Mouse (Mus musculus): ENCODE measurements around the gene Dlgap4.

The Dlgap4 gene

DNA sequence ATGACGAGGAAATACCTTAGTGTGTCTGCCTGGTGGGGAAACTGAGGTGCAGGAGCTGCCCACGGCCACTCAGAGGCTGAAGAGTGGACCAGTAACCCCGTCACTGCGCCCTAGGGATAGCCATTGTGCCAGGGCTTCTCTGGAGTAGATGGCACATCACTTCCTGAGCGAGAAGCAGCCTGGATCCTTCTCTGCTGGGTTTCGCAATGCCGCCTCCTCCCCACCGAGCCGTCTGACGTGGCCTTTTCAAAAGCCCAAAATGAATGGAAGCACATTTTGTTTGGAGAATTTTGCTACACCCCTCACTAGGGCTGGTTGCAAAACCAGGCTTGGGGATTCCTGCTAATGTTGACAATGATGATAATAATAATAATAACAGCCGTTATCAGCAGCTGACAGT is 4.0 kb downstream of the Dlgap4 start:
- no peak for DNase-seq (ENCODE audit: low spot score in 2 of 2)

GRCm38 (mm10) chr2:156620874-156621273 is 7.4 kb downstream of the Dlgap4 start:
- no peak for DNase-seq (ENCODE audit: low spot score in 2 of 2)

GRCm38 (mm10) chr2:156621449-156621848 is 7.9 kb downstream of the Dlgap4 start:
- no peak for DNase-seq (ENCODE audit: low spot score in 2 of 2)

DNA sequence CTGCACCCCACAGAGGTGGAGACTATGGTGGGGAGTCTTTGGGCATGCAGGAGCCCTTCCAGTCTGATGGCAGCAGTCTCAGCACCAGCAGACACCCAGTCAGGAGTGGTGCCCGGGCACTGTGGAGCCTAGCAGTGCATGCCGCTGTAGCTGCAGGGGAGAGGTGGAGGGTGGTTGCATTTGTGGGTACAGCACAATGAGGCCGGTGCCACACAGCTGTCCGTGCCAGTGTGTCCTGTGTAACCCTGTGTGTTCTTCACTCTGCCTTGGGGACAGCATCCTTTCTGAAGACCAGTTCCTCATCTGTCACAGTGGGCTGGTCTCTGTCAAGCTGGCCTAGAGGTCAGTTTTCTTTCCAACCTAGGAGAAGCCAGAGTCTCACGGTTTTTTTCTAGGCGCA is 8.7 kb downstream of the Dlgap4 start:
- DNase-seq (ENCODE audit: low spot score in 2 of 2), result no peak

GRCm38 (mm10) chr2:156623246-156623645 is 9.7 kb downstream of the Dlgap4 start:
- no peak for DNase-seq (ENCODE audit: low spot score in 2 of 2)

DNA sequence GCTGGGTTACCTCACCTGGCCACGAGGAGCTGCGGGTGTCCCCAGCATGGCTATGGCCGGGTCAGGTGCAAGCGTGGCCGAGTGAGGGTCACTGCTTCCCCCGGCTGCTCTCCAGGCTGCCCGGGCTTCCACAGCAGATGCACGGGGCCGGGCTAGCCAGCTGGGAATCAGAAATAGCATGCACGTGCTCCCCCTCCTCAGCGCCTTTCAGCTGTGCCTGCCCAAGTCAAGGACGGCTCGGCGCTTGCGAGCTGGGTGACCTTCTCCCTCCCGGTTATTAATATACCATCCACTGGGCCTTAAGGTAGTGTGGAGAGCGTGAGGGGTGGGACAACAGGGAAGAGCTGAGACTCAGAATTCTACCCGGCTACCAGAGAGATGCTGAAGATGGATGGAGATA is 11.8 kb downstream of the Dlgap4 start:
- no peak for DNase-seq (ENCODE audit: low spot score in 2 of 2)

DNA sequence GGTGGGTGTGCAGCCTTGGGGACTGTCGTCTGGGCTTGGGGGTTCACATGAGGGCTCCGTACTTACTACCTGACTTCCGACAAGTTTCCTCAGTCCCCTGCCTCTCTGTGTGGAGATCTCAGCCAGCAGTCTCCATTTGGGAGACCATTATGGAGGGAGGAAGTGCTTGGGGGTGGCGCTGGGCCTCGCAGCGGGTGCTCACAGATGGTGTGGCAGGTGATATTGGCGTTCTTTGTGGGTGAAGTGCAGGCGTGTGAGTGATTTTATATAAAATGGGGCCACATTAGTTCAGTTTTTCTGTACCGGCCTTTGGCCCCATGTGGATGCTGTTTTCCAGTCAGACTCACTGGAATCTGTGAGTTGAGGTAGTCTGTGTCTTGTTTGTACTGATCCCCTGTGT is 12.6 kb downstream of the Dlgap4 start:
- no peak for DNase-seq (ENCODE audit: low spot score in 2 of 2)

GRCm38 (mm10) chr2:156626544-156626943 is 13.0 kb downstream of the Dlgap4 start:
- no peak for DNase-seq (ENCODE audit: low spot score in 2 of 2)

DNA sequence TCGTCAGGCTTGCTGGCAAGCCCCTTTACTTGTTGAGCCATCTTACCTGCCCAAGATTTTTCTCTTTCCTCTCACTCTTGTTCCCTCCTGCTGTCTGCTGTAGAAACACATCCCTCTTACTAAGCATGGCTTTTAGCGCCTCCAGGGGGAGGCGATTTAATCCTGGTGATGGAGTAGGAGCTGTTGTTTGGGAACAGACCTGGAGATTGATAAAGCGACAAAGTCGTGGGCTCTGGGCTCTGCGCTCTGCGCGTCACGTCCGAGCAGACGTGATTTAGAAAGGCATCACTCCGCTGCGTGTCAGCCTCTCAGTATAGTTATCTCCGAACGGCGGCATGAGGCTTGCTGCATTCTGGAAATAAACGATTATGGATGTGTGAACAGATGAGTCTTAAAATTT is 14.4 kb downstream of the Dlgap4 start:
- DNase-seq (ENCODE audit: low spot score in 2 of 2), result no peak

- DNase-seq (ENCODE audit: low spot score in 2 of 2), result no peak
Observed at GRCm38 (mm10) chr2:156630288-156630687, 16.8 kb downstream of the Dlgap4 start.

- no peak for DNase-seq (ENCODE audit: low spot score in 2 of 2)
Observed at GRCm38 (mm10) chr2:156632721-156633120, 19.2 kb downstream of the Dlgap4 start.

GRCm38 (mm10) chr2:156635091-156635490 is 21.6 kb downstream of the Dlgap4 start:
- no peak for DNase-seq (ENCODE audit: low spot score in 2 of 2)

DNA sequence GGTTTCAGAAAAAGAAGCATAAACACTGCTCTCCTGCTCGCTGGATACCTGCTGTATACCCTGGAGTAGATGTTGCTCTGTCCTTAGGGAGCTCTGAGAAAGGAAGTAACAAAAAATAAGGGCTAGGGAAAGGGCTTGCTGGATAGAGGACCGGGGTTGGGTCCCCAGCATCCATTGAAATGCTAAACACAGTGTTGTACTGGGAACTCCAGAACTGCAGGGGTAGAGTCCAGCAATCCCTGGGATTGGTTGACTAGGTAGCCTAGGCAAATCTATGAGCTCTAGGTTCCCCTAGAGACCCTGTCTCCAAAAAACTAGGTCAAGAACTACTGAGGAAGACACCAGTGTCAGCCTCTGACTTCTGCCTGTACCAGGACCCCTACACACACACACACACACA is 27.6 kb downstream of the Dlgap4 start:
- DNase-seq (ENCODE audit: low spot score in 2 of 2), result no peak

DNA sequence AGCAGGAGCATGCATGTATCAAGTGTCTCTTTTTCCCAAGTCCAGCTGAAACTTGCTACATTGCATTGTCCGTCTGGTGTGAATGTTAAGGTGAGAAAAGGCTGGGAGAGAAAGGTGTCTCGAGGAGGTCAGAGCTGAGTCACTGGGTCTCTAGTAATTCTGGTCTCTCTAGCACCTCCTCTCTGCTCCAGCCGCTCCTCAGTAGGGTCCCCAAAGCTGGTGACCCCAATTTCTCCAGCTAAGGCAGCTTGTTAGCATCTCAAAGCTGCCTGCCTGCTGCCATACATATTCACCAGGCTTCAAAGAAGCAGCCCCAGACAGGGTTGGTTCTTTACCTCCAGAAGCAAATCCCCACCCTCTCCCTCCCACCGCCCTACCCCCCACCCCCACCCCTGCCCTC is 29.4 kb downstream of the Dlgap4 start:
- DNase-seq (ENCODE audit: low spot score in 2 of 2), result no peak

GRCm38 (mm10) chr2:156643406-156643805 is 29.9 kb downstream of the Dlgap4 start:
- no peak for DNase-seq (ENCODE audit: low spot score in 2 of 2)

DNA sequence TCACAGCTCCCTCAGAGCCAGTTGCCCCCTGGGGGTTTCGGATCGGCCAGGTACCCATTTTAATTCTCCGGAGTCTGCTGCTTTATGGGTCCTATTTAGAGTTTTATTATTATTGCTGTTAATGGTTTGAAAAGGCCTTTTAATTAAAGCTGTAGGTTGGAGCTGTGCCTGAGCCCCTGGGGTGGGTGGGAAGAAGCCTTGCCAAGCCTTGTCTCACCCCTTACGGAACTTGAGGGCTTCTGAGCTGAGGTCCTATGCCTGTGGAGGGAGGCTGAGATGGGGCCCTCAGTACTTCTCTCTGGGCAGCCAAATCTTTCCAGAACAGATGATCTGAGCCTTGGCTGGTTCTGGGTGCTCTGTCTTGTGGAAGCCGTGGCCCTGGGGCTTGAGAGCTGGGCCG is 31.6 kb downstream of the Dlgap4 start:
- no peak for DNase-seq (ENCODE audit: low spot score in 2 of 2)

DNA sequence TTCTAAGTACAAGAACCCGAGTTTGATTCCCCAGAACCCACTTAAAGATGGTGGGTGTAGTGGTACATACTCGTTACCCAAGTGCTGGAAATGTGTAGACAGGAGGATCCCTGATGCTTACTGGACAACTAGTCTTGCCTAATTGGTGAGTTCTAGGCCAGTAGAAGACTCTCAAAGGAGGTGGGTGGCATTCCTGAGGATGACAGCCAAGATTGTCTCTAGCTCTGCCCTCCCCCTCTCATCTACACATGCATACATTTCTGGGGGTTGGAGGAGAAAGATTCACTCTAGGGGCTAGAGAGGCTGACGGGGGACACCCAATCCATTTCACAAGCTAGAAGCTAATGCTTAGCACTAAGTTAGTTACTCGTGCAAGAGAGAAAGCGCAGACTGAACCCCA is 33.4 kb downstream of the Dlgap4 start:
- no peak for DNase-seq (ENCODE audit: low spot score in 2 of 2)

DNA sequence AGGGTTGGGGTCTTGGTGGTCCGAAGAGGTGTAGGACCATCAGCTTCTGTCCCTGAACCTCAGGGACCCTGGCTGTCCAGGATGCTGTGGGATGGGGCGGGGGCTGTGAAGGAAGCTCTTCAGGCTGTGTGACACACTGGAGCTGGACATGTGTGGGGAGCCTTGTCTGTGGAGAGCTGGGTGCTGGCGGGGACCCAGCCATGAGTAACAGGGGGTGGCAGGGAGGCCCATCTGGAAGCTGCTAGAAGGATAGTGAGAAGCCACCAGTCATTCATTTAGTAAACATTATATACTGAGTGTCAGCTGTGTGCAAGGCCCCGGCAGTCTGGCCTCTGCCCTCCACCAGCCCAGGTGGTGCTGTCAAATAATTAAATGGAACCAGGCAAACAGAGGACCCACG is 34.5 kb downstream of the Dlgap4 start:
- DNase-seq (ENCODE audit: low spot score in 2 of 2), result no peak

GRCm38 (mm10) chr2:156649450-156649849 is 35.9 kb downstream of the Dlgap4 start:
- DNase-seq (ENCODE audit: low spot score in 2 of 2), result no peak

DNA sequence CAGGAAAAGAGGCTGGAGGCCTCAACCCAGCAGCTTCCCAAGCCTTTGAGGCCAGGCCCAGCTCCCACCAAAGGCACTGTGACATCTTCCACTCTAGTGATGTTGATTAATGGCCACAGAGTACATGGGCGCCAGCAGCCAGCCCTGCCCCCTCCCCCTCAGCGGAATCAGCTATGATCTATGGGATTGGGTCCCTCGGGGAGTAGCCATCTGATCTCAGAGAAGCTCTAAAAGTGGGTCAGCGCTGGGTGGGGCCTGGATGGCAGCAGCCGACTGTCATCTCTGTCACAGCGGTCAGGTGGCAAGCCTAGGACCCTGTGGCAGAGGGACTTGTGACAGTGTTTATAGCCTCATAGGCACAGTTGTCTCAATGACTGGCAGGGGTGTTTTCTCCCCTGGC is 37.5 kb downstream of the Dlgap4 start:
- no peak for DNase-seq (ENCODE audit: low spot score in 2 of 2)

DNA sequence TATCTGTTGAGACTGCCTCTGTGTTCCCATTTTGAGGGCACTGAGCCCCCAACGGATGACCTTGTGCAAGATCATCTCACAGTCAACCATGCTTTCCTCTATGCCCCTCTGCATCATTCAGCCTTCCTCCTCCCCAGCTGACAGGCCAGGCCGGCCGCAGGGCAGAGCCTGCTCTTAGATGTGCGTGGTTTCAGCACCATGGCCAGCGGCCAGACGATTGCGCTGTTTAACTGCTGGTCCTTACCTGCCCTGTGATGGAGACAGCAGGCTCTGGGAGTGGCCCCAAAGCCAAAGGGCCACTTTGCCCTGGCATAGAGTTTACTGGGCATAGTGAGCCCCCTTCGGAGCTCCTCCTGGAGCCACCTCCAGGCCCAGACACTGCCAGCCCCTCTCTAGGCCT is 39.3 kb downstream of the Dlgap4 start:
- peak in 1 of 2 experiments; percentile 7 for DNase-seq (ENCODE audit: low spot score in 2 of 2)

GRCm38 (mm10) chr2:156654148-156654547 is 40.6 kb downstream of the Dlgap4 start:
- no peak for DNase-seq (ENCODE audit: low spot score in 2 of 2)

DNA sequence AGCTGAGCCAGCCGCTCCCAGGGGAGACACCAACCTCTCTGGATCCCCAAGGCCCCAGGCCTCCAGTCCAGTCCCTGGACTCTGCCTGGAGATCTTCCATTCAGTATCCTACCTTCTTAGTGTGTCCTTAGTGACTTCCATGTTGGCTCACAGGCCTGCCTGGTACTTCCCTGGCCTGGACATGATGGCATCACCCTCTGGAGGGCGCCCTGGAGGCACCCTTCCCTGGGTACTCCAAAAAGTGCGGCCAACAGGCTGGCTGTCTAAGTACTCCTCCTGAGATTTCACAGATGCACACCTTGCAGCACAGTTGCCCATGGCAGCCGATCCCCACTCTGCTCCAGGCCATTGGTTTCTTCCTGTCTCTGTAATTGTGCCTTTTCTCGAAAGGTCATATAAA is 42.1 kb downstream of the Dlgap4 start:
- DNase-seq (ENCODE audit: low spot score in 2 of 2), result no peak

GRCm38 (mm10) chr2:156657522-156657921 is 44.0 kb downstream of the Dlgap4 start:
- DNase-seq (ENCODE audit: low spot score in 2 of 2), result no peak

DNA sequence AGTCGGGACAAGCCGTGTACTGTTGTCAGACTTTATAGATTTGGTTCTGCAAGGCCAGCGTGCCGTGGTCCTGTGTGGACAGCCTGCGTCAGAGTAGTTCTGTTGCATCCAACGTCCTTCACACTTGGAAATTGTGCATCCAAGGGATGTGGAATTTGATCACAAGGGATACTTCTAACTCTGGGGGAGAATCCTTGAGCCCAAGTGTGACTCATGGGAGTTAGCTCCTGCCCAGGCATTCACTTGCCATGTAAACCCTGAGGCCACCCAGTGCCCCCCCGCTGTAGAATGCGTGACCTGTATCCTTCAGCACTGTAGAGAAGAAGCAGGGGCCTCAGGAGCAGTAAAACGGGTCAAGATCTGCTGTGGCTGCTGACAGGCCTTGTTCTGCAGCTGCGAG is 44.7 kb downstream of the Dlgap4 start:
- DNase-seq (ENCODE audit: low spot score in 2 of 2), result no peak

Measured in spleen, postnatal 36 days (tissue).